Mouse (Mus musculus) CH12.LX (cell line): Measurements from ENCODE around the gene Tnp2.

Source experiments
- ELF1 ChIP-seq: IDR thresholded peaks from 2 replicates; pipeline ENCODE4 v1.6.1; 2014; ENCODE audit warnings: low read depth, mild to moderate bottlenecking, inconsistent platforms, low read length, improper control_type of control experiment
- EP300 ChIP-seq: IDR thresholded peaks from 2 replicates; pipeline ENCODE4 v1.6.1; 2011; ENCODE audit warnings: low read length, improper control_type of control experiment
- KAT2A ChIP-seq: IDR thresholded peaks from 2 replicates; pipeline ENCODE4 v1.6.1; 2012; ENCODE audit warnings: low read length, improper control_type of control experiment, inconsistent platforms; ENCODE audit not compliant: insufficient replicate concordance
- MAX ChIP-seq: IDR thresholded peaks from 2 replicates; pipeline ENCODE4 v1.6.1; 2011; ENCODE audit warnings: low read length, improper control_type of control experiment
- MEF2A ChIP-seq: IDR thresholded peaks from 2 replicates; pipeline ENCODE4 v1.6.1; 2014; ENCODE audit warnings: low read depth, mild to moderate bottlenecking, inconsistent platforms, low read length, improper control_type of control experiment, borderline replicate concordance
- SMC3 ChIP-seq: IDR thresholded peaks from 2 replicates; pipeline ENCODE4 v1.6.1; 2011; ENCODE audit warnings: low read depth, low read length, improper control_type of control experiment
- ZC3H11A ChIP-seq: IDR thresholded peaks from 2 replicates; pipeline ENCODE4 v1.6.1; 2012; ENCODE audit warnings: low read depth, mild to moderate bottlenecking, inconsistent platforms, low read length, improper control_type of control experiment

GRCm38 (mm10) chr16:10784793-10785370 lies 3.6 kb downstream of the Tnp2 start:
- TF ChIP-seq KAT2A (peak; percentile 68; the same call in 1 of the 2 replicates), SMC3 (peak; percentile 88), ZC3H11A (peak; percentile 58; the same call in 1 of the 2 replicates), EP300 (no peak), MEF2A (peak; percentile 71; the same call in 1 of the 2 replicates), ELF1 (peak; percentile 60; the same call in 1 of the 2 replicates), MAX (peak; percentile 81)
